In the genomic region with DNA sequence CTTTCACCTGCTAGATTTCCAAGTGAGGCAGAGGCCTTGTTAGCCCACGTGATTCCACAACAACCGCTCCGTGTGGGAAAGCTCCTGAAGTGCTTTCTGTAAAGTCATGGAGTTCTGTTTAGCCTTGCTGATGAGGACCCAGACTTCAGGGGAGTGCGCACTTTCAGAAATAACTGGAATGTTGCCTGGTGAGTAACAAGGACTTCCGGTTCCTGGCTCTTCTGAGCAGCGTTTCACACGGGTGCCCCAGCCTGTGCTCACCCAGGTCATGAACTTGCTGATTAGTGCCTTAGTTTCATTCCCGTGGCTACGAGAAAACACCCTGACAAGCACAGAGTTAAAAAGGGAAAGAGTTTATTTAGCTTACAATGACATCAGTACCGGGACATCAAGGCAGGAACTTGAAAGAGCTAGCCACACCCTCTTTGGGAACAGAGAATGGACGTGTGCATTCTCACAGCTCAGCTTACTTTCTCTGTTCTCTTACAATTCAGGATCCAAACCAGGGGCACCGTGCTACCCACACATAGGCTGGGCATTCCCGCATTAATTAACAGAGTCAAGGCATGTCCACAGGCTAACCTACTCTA, we compare ENCODE assay signal across 8 mouse cellular contexts.
DNase-seq lines count a peak whose midpoint lies in the region; TF ChIP-seq lines count a peak whose summit lies in the region.

No protein-coding gene starts in this region.

- peak overlapping the region; percentile 12; the same call in 1 of the 2 replicates for H3K4me3 ChIP-seq in layer of hippocampus, adult 2 months
- H3K4me3 ChIP-seq in myocyte, result no peak overlapping the region

- no peak overlapping the region for H3ac ChIP-seq in myocyte (ENCODE audit: control insufficient read depth, insufficient read length)

- TF ChIP-seq POLR2A in myocyte (IDR thresholded peaks at IDR 0.05; ENCODE audit: insufficient read length, low read depth), result no peak

- TF ChIP-seq CTCF in layer of hippocampus, adult 2 months (conservative IDR thresholded peaks at IDR 0.05), result no peak

- no peaks in the 10 kb centered on the region for H3K27me3 ChIP-seq in myocyte (ENCODE audit: control insufficient read depth, insufficient read depth, insufficient read length)

- peak overlapping the region; percentile 62 for H3K4me2 ChIP-seq in myocyte (ENCODE audit: low read depth)

- H3K79me2 ChIP-seq in myocyte (ENCODE audit: control insufficient read depth, insufficient read depth), result no peaks in the 10 kb centered on the region

- H3K27ac ChIP-seq in layer of hippocampus, adult 2 months, result peak overlapping the region; percentile 53

- DNase-seq in layer of hippocampus, adult 2 months (ENCODE audit: low spot score in 2 of 2), result no peak
- no peak for DNase-seq in layer of hippocampus, postnatal 14 days (ENCODE audit: low spot score in 2 of 2)
- DNase-seq in heart, adult 18-20 months, result peak; percentile 52 to 65
- peak; percentile 25 to 51 for DNase-seq in kidney, adult 8-10 months
- DNase-seq in cerebellum, adult 8-10 months, result no peak
- no peak for DNase-seq in spleen, adult 12 weeks (ENCODE audit: low spot score)
- DNase-seq in adrenal gland, postnatal 10 days, result no peak

- H3K36me3 ChIP-seq in myocyte (ENCODE audit: control insufficient read depth, insufficient read depth), result no peaks in the 10 kb centered on the region

TF ChIP-seq in myocyte, 11 proteins besides CTCF, POLR2A, EP300 and RAD21:
- TF ChIP-seq REST (IDR thresholded peaks at IDR 0.05; ENCODE audit: insufficient read depth, insufficient read length), result no peak
- TF ChIP-seq CEBPB (IDR thresholded peaks at IDR 0.05; ENCODE audit: insufficient read depth, poor library complexity, severe bottlenecking), result no peak
- no peak for TF ChIP-seq E2F4 (IDR thresholded peaks at IDR 0.05; ENCODE audit: insufficient read depth)
- no peak for TF ChIP-seq POLR2AphosphoS2 (IDR thresholded peaks at IDR 0.05; ENCODE audit: insufficient read length, low read depth)

Comparison
In these comparisons a context has a peak if more than half of its experiments do, and no peak if none do; other contexts are left out.
1. DNase-seq: peak in heart, adult 18-20 months (2 of 2) and kidney, adult 8-10 months (2 of 2); none in layer of hippocampus, adult 2 months (0 of 2), layer of hippocampus, postnatal 14 days (0 of 2), cerebellum, adult 8-10 months (single experiment), spleen, adult 12 weeks (single experiment) and adrenal gland, postnatal 10 days (single experiment).